Mouse (Mus musculus): ENCODE results near the gene Kif13a.

Gene Kif13a

GRCm38 (mm10) chr13:46835351-46835750 is 94.3 kb downstream of the Kif13a start:
- no peak for DNase-seq (ENCODE audit: low read depth)

GRCm38 (mm10) chr13:46834805-46835204 is 94.9 kb downstream of the Kif13a start:
- DNase-seq (ENCODE audit: low read depth) = no peak

DNA sequence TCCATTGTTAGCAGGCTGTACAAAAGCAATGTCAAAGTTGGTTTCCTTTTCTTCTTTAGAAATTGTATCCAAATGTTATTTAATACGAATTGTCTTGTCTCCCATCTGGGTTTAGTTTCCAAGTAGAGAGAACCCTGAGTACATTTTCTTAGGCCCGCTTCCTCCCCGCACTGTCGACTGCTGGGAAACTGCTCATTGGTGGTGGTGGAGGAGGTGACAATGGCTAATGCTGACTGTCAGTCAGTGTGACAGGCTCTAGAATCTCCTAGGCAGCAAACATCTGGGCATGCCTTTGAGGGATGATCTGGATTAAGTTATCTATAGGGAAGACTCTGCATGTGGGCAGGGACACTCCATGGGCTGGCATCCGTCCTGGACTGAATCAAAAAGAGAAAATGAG is 96.1 kb downstream of the Kif13a start:
- DNase-seq (ENCODE audit: low read depth) = no peak

GRCm38 (mm10) chr13:46832956-46833355 is 96.7 kb downstream of the Kif13a start:
- peak; percentile 25 for DNase-seq (ENCODE audit: low read depth)

DNA sequence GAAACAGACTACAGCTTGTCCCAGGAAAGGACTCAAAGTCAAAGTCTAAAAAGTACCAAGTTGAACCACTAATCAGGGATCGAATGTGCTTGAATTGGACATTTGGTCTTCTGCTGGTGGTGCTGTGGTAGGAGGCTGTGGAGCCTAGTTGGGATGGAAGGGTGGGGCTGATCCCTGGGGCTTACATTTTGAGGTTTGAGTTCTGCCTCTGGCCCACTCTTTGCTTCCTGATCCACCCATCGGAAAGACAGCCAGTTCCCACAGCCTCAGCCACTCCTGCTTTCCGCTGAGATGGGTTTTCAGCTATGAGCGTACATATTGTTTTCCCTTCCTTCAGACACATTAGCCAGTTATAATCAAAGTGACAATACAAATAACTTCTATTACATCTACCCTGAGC is 106.4 kb downstream of the Kif13a start:
- no peak for DNase-seq (ENCODE audit: low read depth)

GRCm38 (mm10) chr13:46822200-46822599 is 107.5 kb downstream of the Kif13a start:
- DNase-seq (ENCODE audit: low read depth) = peak; percentile 11

DNA sequence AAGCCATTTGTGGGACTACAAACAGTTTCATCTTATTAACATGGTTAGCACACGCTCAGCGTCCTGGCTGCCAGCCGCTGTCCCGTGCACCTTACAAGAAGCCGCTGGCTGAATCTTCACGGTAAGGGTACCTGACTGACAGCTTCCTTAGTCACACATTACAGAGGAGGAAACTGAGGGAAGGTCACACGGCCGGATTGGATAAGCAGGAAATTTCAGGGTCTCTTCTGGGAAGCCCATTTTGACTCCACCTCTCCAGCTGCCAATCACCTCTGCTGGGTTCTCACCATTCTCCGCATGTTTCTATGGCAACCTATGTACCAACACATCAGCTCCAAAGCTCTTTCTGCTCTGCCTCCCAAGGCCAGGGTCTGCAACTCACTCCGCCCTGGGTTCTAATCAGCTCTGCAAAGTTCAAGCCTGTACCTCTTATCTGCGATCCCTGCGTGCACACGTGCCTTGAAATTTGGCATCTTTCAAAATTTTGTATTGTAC is 109.9 kb downstream of the Kif13a start:
- DNase-seq (ENCODE audit: low read depth) = no peak

GRCm38 (mm10) chr13:46819202-46819728 is 110.4 kb downstream of the Kif13a start:
- DNase-seq (ENCODE audit: low read depth) = no peak

DNA sequence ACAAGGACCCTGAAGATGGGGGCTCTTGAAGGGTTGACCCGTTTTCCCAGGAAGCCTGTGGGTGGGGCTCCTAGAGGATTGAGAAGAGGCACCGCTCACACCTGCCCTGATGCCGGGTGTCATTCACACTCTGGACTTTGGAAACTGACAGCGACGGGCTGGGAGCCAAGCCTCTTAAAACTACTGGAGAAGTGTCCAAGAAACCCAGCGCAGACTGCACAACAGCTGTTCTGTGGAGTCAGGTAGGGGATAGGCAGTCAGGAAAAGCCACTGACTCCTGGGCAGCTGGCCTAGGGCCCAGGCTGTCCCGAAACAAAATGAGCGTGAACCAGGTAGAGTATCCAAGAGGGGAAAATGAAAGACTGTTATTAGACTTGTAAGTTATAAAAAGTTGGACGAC is 111.3 kb downstream of the Kif13a start:
- no peak for DNase-seq (ENCODE audit: low read depth)

GRCm38 (mm10) chr13:46812648-46813184 is 117.0 kb downstream of the Kif13a start:
- DNase-seq (ENCODE audit: low read depth) = no peak

DNA sequence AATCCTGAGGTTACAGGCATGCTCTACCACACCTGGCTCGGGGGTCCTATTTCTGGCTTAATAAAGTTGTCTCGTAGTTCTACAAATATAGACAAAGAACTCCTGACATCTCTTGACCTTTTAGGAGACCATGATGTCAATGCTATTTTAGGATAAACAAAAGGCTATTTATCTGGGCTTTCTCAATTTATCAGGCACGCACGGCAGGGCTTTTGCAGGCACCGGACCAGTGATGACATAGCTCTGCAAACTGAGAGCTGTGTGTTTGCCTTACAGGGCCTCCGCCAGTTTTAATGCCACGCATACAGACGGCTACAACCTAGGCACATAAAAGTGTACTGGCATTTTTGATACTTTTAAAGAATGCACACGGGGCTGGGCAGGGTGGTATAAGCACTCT is 118.0 kb downstream of the Kif13a start:
- no peak for DNase-seq (ENCODE audit: low read depth)

- DNase-seq (ENCODE audit: low read depth) = no peak
Measured at GRCm38 (mm10) chr13:46810613-46811012, 119.1 kb downstream of the Kif13a start.

- DNase-seq (ENCODE audit: low read depth) = peak; percentile 42
Measured at GRCm38 (mm10) chr13:46810098-46810497, 119.6 kb downstream of the Kif13a start.

DNA sequence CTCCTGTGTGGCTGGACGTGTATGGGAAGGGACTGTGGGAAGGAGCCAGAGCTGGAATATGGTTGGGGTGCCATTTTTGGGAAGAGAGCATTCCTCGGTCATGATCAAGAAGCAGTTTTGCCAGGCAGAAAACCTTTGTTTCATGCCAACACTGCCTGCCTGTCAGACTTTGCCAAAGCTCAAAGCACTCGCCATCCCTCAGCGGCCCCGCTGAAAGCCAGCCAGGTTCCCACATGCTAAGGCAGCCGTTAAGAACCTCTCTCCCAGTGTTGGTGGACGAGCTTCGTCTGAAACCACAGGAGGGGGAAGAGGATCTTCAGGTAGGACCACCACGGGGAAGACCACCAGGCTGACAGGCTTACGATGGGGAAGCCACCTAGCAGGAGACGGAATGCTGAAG is 121.8 kb downstream of the Kif13a start:
- DNase-seq (ENCODE audit: low read depth) = no peak

- DNase-seq (ENCODE audit: low read depth) = no peak
Measured at GRCm38 (mm10) chr13:46801196-46801595, 128.5 kb downstream of the Kif13a start.

DNA sequence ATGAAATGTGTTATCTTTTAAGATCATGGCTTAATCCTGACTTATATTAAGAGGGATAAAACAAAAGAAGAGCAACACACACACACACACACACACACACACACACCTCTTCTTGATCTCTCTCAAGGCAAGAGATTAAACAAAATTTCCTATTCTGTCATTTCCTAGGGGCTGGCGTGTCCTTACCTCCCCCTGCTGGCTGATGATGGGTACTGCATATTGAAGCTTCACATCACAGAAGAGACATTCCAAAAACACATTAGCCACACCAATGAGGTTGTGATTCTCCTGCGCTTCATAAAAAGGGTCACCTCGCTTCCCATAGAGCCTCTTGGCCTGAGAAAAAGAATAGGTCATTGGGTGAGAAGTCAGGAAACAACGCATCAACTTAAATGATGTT is 131.5 kb downstream of the Kif13a start:
- DNase-seq (ENCODE audit: low read depth) = peak; percentile 50

DNA sequence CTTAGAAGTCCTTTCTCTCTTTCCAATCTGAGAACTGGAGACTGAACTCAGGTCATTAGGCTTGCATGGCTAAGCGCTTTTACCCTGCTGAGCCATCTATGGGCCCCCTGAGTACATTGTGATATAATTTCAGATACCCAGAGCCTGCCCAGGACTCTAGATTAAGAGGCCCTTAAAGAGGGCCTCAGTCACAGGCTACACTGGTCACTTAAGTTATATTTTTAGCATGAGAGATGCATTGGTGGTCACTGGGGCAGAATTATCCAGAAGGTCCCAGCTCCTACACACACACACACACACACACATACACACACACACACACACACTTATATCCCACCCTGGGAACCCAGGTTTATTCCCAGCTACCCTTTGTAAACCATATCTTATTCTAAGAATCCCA is 133.3 kb downstream of the Kif13a start:
- no peak for DNase-seq (ENCODE audit: low read depth)

DNA sequence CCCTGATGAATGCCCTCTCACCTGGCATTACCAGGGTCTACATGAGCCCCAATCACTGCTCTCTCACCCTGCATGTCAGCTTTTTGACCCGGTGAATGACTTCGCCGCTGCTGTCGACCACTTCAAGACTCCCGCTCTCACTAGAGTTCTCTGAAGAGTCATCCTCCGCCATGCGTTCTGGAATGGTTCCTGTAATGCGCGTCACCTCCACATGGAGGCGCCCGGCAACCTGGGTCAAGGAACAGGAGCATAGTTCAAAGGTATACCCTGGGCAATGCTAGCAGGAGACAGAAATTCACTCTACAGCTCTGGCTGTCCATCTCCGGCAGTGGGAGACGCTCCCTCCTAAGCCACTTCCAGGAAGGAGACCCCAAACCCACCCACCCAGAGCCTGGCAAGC is 135.8 kb downstream of the Kif13a start:
- no peak for DNase-seq (ENCODE audit: low read depth)

- DNase-seq (ENCODE audit: low read depth) = no peak
Measured at GRCm38 (mm10) chr13:46788452-46788851, 141.2 kb downstream of the Kif13a start.

- no peak for DNase-seq (ENCODE audit: low read depth)
Measured at GRCm38 (mm10) chr13:46786836-46787235, 142.8 kb downstream of the Kif13a start.

DNA sequence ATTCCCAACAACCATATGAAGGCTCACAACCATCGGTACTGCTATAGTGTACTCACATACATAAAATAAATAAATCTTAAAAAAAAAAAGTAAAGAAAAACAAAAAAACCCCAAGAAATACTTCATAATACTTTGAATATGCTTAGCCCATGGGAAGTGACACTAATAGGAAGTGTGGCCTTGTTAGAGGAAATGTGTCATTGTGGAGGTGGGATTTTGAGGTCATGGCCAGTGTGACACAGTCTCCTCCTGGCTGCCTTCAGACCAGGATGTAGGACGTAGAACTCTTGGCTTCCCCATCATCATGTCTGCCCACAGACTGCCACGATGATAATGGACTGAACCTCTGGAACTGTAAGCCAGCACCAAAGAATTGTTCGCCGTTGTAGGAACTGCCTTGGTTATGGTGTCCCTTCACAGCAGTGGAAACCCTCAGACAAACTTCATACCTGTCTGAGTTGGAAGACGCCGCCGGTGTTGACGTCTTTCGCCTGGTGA is 143.6 kb downstream of the Kif13a start:
- DNase-seq (ENCODE audit: low read depth) = no peak

- no peak for DNase-seq (ENCODE audit: low read depth)
Measured at GRCm38 (mm10) chr13:46780379-46780778, 149.3 kb downstream of the Kif13a start.

DNA sequence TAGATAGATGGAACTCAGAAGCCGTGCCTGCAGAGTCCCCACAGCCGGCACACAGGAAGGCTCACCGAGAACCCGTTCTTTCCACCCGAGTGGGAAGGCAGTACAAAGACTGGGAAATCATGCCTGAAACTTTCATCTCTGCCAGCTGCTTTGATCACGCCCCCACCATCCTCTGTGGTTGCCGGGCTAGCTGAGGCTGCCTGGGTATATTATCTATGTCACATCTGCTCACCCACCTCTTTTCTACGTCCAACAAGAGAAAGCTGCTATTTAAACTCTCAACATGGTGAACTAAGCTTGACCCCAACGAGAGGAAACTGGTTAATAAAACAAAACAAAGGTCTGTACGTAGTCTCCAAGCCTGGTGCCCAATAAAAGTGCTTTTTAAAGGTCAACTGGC is 149.8 kb downstream of the Kif13a start:
- no peak for DNase-seq (ENCODE audit: low read depth)

DNA sequence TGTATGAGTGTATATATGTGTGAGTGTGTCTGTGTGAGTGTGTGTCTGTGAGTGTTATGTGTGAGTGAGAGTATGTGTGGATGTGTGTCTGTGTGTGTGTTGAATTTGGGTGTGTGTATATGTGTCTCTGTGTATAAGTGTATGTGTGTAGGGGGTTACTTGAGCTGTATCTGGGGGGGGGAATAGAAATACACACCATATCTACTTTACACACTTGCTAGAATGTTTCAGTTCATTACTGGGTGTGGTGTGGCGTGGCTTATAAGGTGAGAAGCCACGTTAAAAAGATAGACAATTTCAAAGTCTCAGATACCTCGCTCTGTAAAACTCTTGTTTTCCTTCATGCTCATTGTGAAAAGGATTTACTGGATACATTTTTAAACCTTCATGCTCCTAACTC is 152.2 kb downstream of the Kif13a start:
- DNase-seq (ENCODE audit: low read depth) = no peak
